Mouse (Mus musculus): ENCODE data around the gene Fuca2. TPM values are rescaled to one million over a fixed set of nuclear protein-coding genes. Genes with fewer than 3 reads are reported as not detected.
A peak's percentile ranks its signal among the peaks of the same experiment; 100 is the strongest.

Gene Fuca2
- total RNA-seq, 4 experiments from 2014 or later, result 12.2 to 15.0 (median 13.2) TPM

GRCm38 (mm10) chr10:13528155-13528554 is 28.8 kb downstream of the Fuca2 start:
- no peak for DNase-seq (ENCODE audit: low spot score in 2 of 2)

GRCm38 (mm10) chr10:13534751-13535150 is 35.4 kb downstream of the Fuca2 start:
- no peak for DNase-seq (ENCODE audit: low spot score in 2 of 2)

GRCm38 (mm10) chr10:13536706-13537105 is 37.4 kb downstream of the Fuca2 start:
- DNase-seq (ENCODE audit: low spot score in 2 of 2), result no peak

- no peak for DNase-seq (ENCODE audit: low spot score in 2 of 2)
These were observed 40.5 kb downstream of the Fuca2 start for GRCm38 (mm10) chr10:13539769-13540333.

- no peak for DNase-seq (ENCODE audit: low spot score in 2 of 2)
These were observed 42.4 kb downstream of the Fuca2 start for GRCm38 (mm10) chr10:13541721-13542120.

- peak; percentile 76 to 77 for DNase-seq (ENCODE audit: low spot score in 2 of 2)
These were observed 53.5 kb downstream of the Fuca2 start, which contains the start of the genes Adat2 and Pex3 for GRCm38 (mm10) chr10:13552646-13553497. Gene Adat2 (plus strand): TSS chr10:13552894. Gene Pex3 (minus strand): TSS chr10:13553142.

- DNase-seq (ENCODE audit: low spot score in 2 of 2), result no peak
These were observed 54.2 kb downstream of the Fuca2 start for GRCm38 (mm10) chr10:13553498-13553985.

- no peak for DNase-seq (ENCODE audit: low spot score in 2 of 2)
These were observed 55.0 kb downstream of the Fuca2 start for GRCm38 (mm10) chr10:13554316-13554715.

- no peak for DNase-seq (ENCODE audit: low spot score in 2 of 2)
These were observed 60.8 kb downstream of the Fuca2 start for GRCm38 (mm10) chr10:13560014-13560674.

GRCm38 (mm10) chr10:13564364-13565079 is 65.2 kb downstream of the Fuca2 start:
- peak; percentile 10 to 20 for DNase-seq (ENCODE audit: low spot score in 2 of 2)

- no peak for DNase-seq (ENCODE audit: low spot score in 2 of 2)
These were observed 65.7 kb downstream of the Fuca2 start for GRCm38 (mm10) chr10:13565080-13565448.

GRCm38 (mm10) chr10:13566393-13566792 is 67.1 kb downstream of the Fuca2 start:
- no peak for DNase-seq (ENCODE audit: low spot score in 2 of 2)

Other genes with a start within 250 kb of the Fuca2 start
- gene Phactr2, start 25.1 kb upstream of the Fuca2 start, total RNA-seq (2022), result 10 to 100 TPM; 14.0 to 17.5 (median 16.3) TPM
- gene Adat2, start 53.4 kb downstream of the Fuca2 start, total RNA-seq (2022), result 1 to 10 TPM; 2.9 to 3.4 (median 3.2) TPM
- 1 to 10 TPM; 8.5 to 9.7 (median 8.9) TPM for gene Pex3, start 53.6 kb downstream of the Fuca2 start, total RNA-seq (2022)

Data from gastrocnemius, adult 8-10 months (tissue).